Mouse (Mus musculus): Measurements from ENCODE around the gene Sept1. TPM values are rescaled to one million over a fixed set of nuclear protein-coding genes. Genes with fewer than 3 reads are reported as not detected.

Gene Sept1
- polyA plus RNA-seq, 1 experiment, result 11.3 TPM

- 87% methylated on average over 6 of the region's 6 CpGs for WGBS
- H3K27me3 ChIP-seq (ENCODE audit: control insufficient read depth, insufficient read depth, low read length), result no peaks in the 10 kb centered on the region
- H3K4me3 ChIP-seq (replicated peaks; ENCODE audit: insufficient read depth, low read depth, low read length), result no peak overlapping the region
- DNase-seq, result no peak
- H3K27ac ChIP-seq (ENCODE audit: insufficient read depth, low read length), result no peak overlapping the region
- H3K4me1 ChIP-seq (ENCODE audit: control insufficient read depth, insufficient read depth, low read length), result no peaks in the 10 kb centered on the region
- TF ChIP-seq CTCF (IDR thresholded peaks at IDR 0.05; ENCODE audit: borderline replicate concordance, insufficient read depth, low read depth, low read length) (no peak), POLR2A (IDR thresholded peaks at IDR 0.05; ENCODE audit: borderline replicate concordance, insufficient read depth, low read length) (no peak)
Observed at GRCm38 (mm10) chr7:127223515-127224478, 9.1 kb downstream of the Sept1 start.

- DNase-seq, result no peak
- Histone ChIP-seq H3K27ac (ENCODE audit: insufficient read depth, low read length) (no peak overlapping the region), H3K4me1 (ENCODE audit: control insufficient read depth, insufficient read depth, low read length) (no peaks in the 10 kb centered on the region), H3K27me3 (ENCODE audit: control insufficient read depth, insufficient read depth, low read length) (no peaks in the 10 kb centered on the region), H3K4me3 (replicated peaks; ENCODE audit: insufficient read depth, low read depth, low read length) (no peak overlapping the region)
- TF ChIP-seq POLR2A (IDR thresholded peaks at IDR 0.05; ENCODE audit: borderline replicate concordance, insufficient read depth, low read length) (no peak), CTCF (IDR thresholded peaks at IDR 0.05; ENCODE audit: borderline replicate concordance, insufficient read depth, low read depth, low read length) (no peak)
- WGBS, result 98% methylated on average over 3 of the region's 3 CpGs
Observed at GRCm38 (mm10) chr7:127223106-127223505, 9.8 kb downstream of the Sept1 start.

DNA sequence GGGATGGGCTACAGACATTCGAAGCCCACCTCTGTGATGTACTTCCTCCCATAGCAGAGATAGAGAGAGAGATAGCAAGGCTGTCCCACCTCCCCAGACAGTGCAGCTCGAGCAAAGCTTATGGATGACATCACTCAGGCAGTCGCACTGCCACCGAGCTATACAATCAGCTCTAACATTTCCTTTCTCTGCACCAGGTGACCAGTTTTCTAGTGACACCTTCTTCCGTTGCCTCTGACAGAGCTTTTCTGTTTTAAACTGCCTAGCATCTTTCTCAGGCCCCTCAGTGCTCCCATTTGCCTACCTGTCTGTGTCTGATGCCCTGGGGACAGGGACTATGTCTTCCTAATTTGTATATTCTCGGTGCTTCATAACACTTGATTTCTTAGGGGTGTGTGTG is 12.5 kb downstream of the Sept1 start:
- 79% methylated on average over 6 of the region's 6 CpGs for WGBS
- Histone ChIP-seq H3K27me3 (ENCODE audit: control insufficient read depth, insufficient read depth, low read length) (no peaks in the 10 kb centered on the region), H3K4me1 (ENCODE audit: control insufficient read depth, insufficient read depth, low read length) (no peaks in the 10 kb centered on the region), H3K4me3 (replicated peaks; ENCODE audit: insufficient read depth, low read depth, low read length) (no peak overlapping the region), H3K27ac (ENCODE audit: insufficient read depth, low read length) (no peak overlapping the region)
- no peak for TF ChIP-seq POLR2A (IDR thresholded peaks at IDR 0.05; ENCODE audit: borderline replicate concordance, insufficient read depth, low read length)
- TF ChIP-seq CTCF (IDR thresholded peaks at IDR 0.05; ENCODE audit: borderline replicate concordance, insufficient read depth, low read depth, low read length), result no peak
- DNase-seq, result no peak

DNA sequence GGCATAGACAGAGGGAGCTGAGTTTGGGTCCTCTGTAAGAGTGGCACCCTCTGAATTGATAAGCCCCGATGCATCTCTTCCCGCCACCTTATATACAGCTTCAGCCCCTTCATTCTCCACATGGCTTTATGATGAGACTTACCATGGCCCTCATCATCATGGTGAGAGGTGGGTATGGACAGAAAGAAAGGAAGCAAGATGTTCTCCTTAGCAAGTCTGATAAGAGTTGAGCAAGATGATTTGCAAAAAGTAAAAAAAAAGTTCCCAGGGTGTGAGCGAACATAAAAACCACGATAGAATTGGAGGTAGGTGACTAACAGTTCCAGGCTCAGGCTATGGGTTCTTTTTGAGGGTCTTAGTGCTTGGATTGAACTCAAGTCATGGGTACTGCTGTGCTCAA is 14.3 kb downstream of the Sept1 start:
- 93% methylated on average over 4 of the region's 4 CpGs for WGBS
- TF ChIP-seq CTCF (IDR thresholded peaks at IDR 0.05; ENCODE audit: borderline replicate concordance, insufficient read depth, low read depth, low read length) (no peak), POLR2A (IDR thresholded peaks at IDR 0.05; ENCODE audit: borderline replicate concordance, insufficient read depth, low read length) (no peak)
- no peaks in the 10 kb centered on the region for H3K4me1 ChIP-seq (ENCODE audit: control insufficient read depth, insufficient read depth, low read length)
- H3K4me3 ChIP-seq (replicated peaks; ENCODE audit: insufficient read depth, low read depth, low read length), result no peak overlapping the region
- H3K27ac ChIP-seq (ENCODE audit: insufficient read depth, low read length), result no peak overlapping the region
- H3K27me3 ChIP-seq (ENCODE audit: control insufficient read depth, insufficient read depth, low read length), result no peaks in the 10 kb centered on the region
- no peak for DNase-seq

GRCm38 (mm10) chr7:127217901-127218642 is 14.9 kb downstream of the Sept1 start:
- WGBS, result 79% methylated on average over 10 of the region's 10 CpGs
- TF ChIP-seq CTCF (IDR thresholded peaks at IDR 0.05; ENCODE audit: borderline replicate concordance, insufficient read depth, low read depth, low read length) (no peak), POLR2A (IDR thresholded peaks at IDR 0.05; ENCODE audit: borderline replicate concordance, insufficient read depth, low read length) (no peak)

DNA sequence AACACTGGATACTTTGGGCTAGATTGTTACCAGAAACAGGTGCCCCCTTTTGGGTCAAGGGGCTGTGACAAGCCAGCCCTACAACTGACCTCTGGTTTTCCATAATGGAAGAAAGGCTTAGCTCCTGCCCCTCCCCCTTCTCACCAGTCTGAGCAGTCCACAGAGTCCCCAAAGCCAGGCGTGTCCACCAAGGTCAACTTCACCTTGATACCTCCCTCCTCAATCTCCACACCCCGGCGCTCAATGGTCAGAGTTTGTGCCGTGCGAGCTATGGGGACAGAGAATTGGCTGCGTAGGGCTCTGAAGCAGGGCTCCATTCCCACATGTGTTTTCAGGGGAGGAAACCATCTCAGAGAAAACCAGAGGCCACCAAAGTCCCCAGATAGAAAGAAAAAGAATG is 15.5 kb downstream of the Sept1 start:
- no peak for TF ChIP-seq POLR2A (IDR thresholded peaks at IDR 0.05; ENCODE audit: borderline replicate concordance, insufficient read depth, low read length)
- TF ChIP-seq CTCF (IDR thresholded peaks at IDR 0.05; ENCODE audit: borderline replicate concordance, insufficient read depth, low read depth, low read length), result no peak
- no peaks in the 10 kb centered on the region for H3K27me3 ChIP-seq (ENCODE audit: control insufficient read depth, insufficient read depth, low read length)
- H3K27ac ChIP-seq (ENCODE audit: insufficient read depth, low read length), result no peak overlapping the region
- WGBS, result 93% methylated on average over 6 of the region's 6 CpGs
- H3K4me1 ChIP-seq (ENCODE audit: control insufficient read depth, insufficient read depth, low read length), result no peaks in the 10 kb centered on the region
- DNase-seq, result no peak
- H3K4me3 ChIP-seq (replicated peaks; ENCODE audit: insufficient read depth, low read depth, low read length), result no peak overlapping the region

More at GRCm38 (mm10) chr7:127217901-127218642, 14.9 kb downstream of the Sept1 start:
- H3K4me3 ChIP-seq (replicated peaks; ENCODE audit: insufficient read depth, low read depth, low read length), result no peak overlapping the region
- no peak for DNase-seq
- H3K4me1 ChIP-seq (ENCODE audit: control insufficient read depth, insufficient read depth, low read length), result no peaks in the 10 kb centered on the region
- H3K27ac ChIP-seq (ENCODE audit: insufficient read depth, low read length), result no peak overlapping the region
- no peaks in the 10 kb centered on the region for H3K27me3 ChIP-seq (ENCODE audit: control insufficient read depth, insufficient read depth, low read length)

- H3K27me3 ChIP-seq (ENCODE audit: control insufficient read depth, insufficient read depth, low read length), result no peaks in the 10 kb centered on the region
- H3K27ac ChIP-seq (ENCODE audit: insufficient read depth, low read length), result no peak overlapping the region
- H3K4me1 ChIP-seq (ENCODE audit: control insufficient read depth, insufficient read depth, low read length), result no peaks in the 10 kb centered on the region
- TF ChIP-seq POLR2A (IDR thresholded peaks at IDR 0.05; ENCODE audit: borderline replicate concordance, insufficient read depth, low read length) (no peak), CTCF (IDR thresholded peaks at IDR 0.05; ENCODE audit: borderline replicate concordance, insufficient read depth, low read depth, low read length) (no peak)
- DNase-seq, result no peak
- H3K4me3 ChIP-seq (replicated peaks; ENCODE audit: insufficient read depth, low read depth, low read length), result no peak overlapping the region
- 83% methylated on average over 5 of the region's 5 CpGs for WGBS
Observed at GRCm38 (mm10) chr7:127216307-127216706, 16.6 kb downstream of the Sept1 start.

All from cerebellum, adult 2 months (tissue).